Mouse (Mus musculus) midbrain, embryonic 14.5 days (tissue): ENCODE measurements around the gene Hoxa13. TPM values are rescaled to one million over a fixed set of nuclear protein-coding genes. Genes with fewer than 3 reads are reported as not detected.

ENCODE experiments used
- ATAC-seq: fragments of 200-750 bp; cut with Nextera tagmentation; 2 replicates; pipeline ENCODE4 v1.8.0; 2017; ENCODE audit warnings: moderate number of reproducible peaks, moderate library complexity; ENCODE audit not compliant: low FRiP score, low TSS enrichment
- DNase-seq: peaks from one replicate; pipeline ENCODE4 v3.0.0-alpha.2; 2015
- H3K27ac ChIP-seq: fragments of 300-500 bp; sonication (generic); replicated peaks from 2 replicates; pipeline ENCODE4 v1.5.1; 2014; ENCODE audit warnings: mild to moderate bottlenecking, low read depth, low read length, moderate library complexity
- H3K27me3 ChIP-seq: fragments of 300-500 bp; sonication (generic); 2 replicates; pipeline ENCODE4 v1.6.1; 2014; ENCODE audit warnings: low read length, control low read depth, mixed read lengths; ENCODE audit not compliant: control insufficient read depth, insufficient read depth
- H3K36me3 ChIP-seq: fragments of 300-500 bp; sonication (generic); 2 replicates; pipeline ENCODE4 v1.6.1; 2014; ENCODE audit warnings: low read length, control low read depth; ENCODE audit not compliant: control insufficient read depth, insufficient read depth
- H3K4me1 ChIP-seq: fragments of 300-500 bp; sonication (generic); 2 replicates; pipeline ENCODE4 v1.6.1; 2014; ENCODE audit warnings: mild to moderate bottlenecking, antibody characterized with exemption, low read length, control low read depth; ENCODE audit not compliant: control insufficient read depth, insufficient read depth
- H3K4me2 ChIP-seq: fragments of 300-500 bp; sonication (generic); 2 replicates; pipeline ENCODE4 v1.6.1; 2014; ENCODE audit warnings: mild to moderate bottlenecking, low read length, moderate library complexity
- H3K4me3 ChIP-seq: fragments of 300-500 bp; sonication (generic); replicated peaks from 2 replicates; pipeline ENCODE4 v1.5.1; 2014; ENCODE audit warnings: low read depth, low read length
- H3K9ac ChIP-seq: fragments of 300-500 bp; sonication (generic); replicated peaks from 2 replicates; pipeline ENCODE4 v1.6.1; 2014; ENCODE audit warnings: mild to moderate bottlenecking, low read length, moderate library complexity
- H3K9me3 ChIP-seq: fragments of 300-500 bp; sonication (generic); 2 replicates; pipeline ENCODE4 v1.6.1; 2016; ENCODE audit warnings: low read length, control low read depth, mixed read lengths; ENCODE audit not compliant: control insufficient read depth
- WGBS: fragments of 180-500 bp; shearing (Covaris S2); extraction: QIAGEN DNeasy Blood & Tissue Kit; methylation state at CpG from one replicate; pipeline ENCODE4 v1.1.7; 2014; 5-methylcytosine and 5-hydroxymethylcytosine counted together
- polyA plus RNA-seq: library from polyadenylated mRNA; unstranded; fragments of >200 nt; fragmentation: Nextera tagmentation; extraction: Ambion mirVana; gene quantifications from 2 replicates; pipeline ENCODE4 v1.2.1, GENCODE M21; 2014

Hoxa13 gene
- polyA plus RNA-seq, 1 experiment from 2014 or later = not detected

- WGBS = 1% methylated on average over 25 of the region's 25 CpGs
- Histone ChIP-seq H3K27me3 (peaks cover 89% of the 10 kb centered on the region), H3K36me3 (no peaks in the 10 kb centered on the region), H3K4me1 (no peaks in the 10 kb centered on the region), H3K4me2 (no peak overlapping the region), H3K9me3 (no peaks in the 10 kb centered on the region), H3K27ac (no peak overlapping the region), H3K9ac (no peak overlapping the region), H3K4me3 (no peak overlapping the region)
- DNase-seq = no peak
- ATAC-seq = no peak
These were observed 1.4 kb downstream of the Hoxa13 start for GRCm38 (mm10) chr6:52259081-52259790.

DNA sequence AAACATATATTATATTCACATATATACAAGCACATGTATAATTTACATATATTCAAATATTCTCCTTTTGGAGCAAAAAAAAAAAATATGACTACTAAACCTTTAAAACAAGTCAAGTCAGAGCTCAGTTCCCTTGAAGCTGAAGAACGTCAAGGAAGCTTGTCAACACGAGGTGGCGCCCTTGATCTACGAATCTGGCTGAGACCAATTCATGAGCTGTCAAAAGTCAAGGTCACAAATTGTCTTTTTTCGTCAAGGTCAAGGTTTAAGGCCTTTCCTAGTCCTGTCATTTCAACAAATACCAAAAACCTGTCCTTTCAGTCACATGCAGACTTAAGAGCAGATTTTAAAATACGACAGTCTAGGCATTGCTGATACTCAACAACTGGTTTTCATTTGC, 3.7 kb downstream of the Hoxa13 start:
- Histone ChIP-seq H3K9me3 (no peaks in the 10 kb centered on the region), H3K9ac (no peak overlapping the region), H3K36me3 (no peaks in the 10 kb centered on the region), H3K4me2 (no peak overlapping the region), H3K4me3 (no peak overlapping the region), H3K27me3 (peaks cover 87% of the 10 kb centered on the region), H3K27ac (no peak overlapping the region), H3K4me1 (no peaks in the 10 kb centered on the region)
- DNase-seq (peak; percentile 94), ATAC-seq (no peak)
- WGBS = 0% methylated on average over 6 of the region's 6 CpGs

DNA sequence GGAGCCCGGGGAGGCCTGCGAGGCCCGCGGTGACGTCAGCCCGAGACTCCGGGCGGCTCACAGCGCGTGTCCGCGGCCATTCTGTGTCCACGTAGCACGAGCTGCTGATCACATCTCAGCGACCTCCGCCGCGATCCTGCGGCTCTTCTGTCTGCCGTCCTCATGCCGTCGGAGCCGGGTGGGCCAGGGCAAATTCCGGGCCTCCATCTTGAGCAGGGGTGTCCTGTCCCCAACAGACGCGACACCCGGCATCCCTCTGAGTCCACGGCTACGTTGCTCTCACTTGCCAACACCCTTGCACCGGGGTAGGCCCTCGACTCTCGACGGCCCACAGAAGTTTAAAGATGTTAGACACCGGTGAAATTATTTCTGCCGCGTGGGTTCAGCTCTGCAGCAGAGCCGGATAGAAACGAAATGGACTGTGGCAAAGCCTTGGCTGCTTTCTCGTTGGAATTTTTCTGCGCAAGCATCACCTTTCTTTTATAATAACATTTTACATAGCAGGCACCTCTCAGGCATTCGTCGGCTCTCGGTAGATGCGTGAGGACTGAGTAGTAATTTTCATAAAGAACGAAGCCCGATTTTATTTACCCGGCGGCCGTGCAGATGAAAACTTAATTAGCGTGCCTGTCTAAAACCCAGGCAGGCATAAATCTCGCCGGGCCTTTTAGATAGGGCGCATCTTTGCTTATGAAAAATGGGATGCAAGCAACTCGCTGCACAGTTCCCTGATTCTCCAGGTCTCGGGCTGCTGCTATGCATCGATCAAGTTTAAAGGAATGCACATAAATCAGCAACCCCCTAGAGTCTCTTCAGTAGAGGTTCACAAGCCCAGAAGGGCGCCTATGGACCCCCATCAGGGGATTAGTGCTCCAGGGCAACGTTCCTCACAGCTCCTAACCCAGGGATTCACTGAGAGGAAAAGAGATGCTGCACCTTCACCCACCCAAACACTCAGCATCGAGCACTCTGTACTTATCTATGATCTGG, 6.9 kb downstream of the Hoxa13 start:
- H3K27ac ChIP-seq = no peak overlapping the region
- peaks cover 94% of the 10 kb centered on the region for H3K27me3 ChIP-seq
- no peaks in the 10 kb centered on the region for H3K4me1 ChIP-seq
- no peak for DNase-seq
- no peaks in the 10 kb centered on the region for H3K36me3 ChIP-seq
- WGBS = under 1% methylated on average over 59 of the region's 59 CpGs
- no peak overlapping the region for H3K4me2 ChIP-seq
- H3K4me3 ChIP-seq = no peak overlapping the region
- no peaks in the 10 kb centered on the region for H3K9me3 ChIP-seq
- H3K9ac ChIP-seq = no peak overlapping the region
- no peak for ATAC-seq

GRCm38 (mm10) chr6:52252775-52253376, 7.8 kb downstream of the Hoxa13 start:
- Histone ChIP-seq H3K9me3 (no peaks in the 10 kb centered on the region), H3K36me3 (no peaks in the 10 kb centered on the region), H3K4me3 (no peak overlapping the region), H3K4me2 (no peak overlapping the region), H3K4me1 (no peaks in the 10 kb centered on the region), H3K27me3 (peaks cover 94% of the 10 kb centered on the region), H3K9ac (no peak overlapping the region), H3K27ac (no peak overlapping the region)
- no peak for DNase-seq
- WGBS = under 1% methylated on average over 35 of the region's 35 CpGs
- no peak for ATAC-seq

DNA sequence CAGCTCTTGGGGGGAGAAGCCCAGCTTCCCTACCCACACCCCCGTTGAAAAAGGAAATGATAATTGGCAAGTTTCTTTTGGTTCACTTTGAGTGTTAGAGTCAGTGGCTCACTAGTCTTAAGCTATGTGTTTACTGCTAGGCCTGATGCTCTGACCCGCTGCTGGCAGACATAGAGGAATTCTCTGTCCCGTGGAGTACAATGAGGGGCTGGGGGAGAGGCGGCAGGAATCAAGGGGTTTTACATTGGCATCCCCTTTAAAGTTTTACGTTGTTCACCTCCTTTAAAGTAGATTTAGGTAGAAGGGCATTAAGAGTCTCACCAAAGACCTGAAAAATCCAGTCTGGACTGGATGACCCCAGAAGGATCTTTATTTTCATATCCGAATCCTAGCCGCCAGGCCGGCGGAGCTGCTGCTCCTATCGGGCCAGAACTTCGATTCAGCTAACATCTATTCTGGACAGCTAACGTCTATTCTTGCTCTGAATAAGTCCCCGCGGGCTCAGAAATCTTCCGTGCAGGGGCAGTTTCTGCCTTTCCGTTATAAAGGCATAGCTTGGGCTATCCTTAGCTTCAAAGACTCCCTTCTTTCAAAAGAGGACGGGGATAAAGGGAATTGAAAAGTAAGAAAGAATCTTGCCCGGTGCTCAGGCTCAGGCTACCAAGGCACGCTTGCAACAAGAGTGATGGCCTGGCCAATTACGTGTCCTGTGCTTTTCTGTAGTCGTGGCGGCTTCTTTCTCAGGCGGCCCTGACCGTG, 8.5 kb downstream of the Hoxa13 start:
- no peak for ATAC-seq
- Histone ChIP-seq H3K27ac (no peak overlapping the region), H3K4me1 (no peaks in the 10 kb centered on the region), H3K4me3 (no peak overlapping the region), H3K9me3 (no peaks in the 10 kb centered on the region), H3K27me3 (peaks cover 94% of the 10 kb centered on the region), H3K36me3 (no peaks in the 10 kb centered on the region), H3K4me2 (no peak overlapping the region), H3K9ac (no peak overlapping the region)
- WGBS = under 1% methylated on average over 24 of the region's 24 CpGs
- DNase-seq = no peak

DNA sequence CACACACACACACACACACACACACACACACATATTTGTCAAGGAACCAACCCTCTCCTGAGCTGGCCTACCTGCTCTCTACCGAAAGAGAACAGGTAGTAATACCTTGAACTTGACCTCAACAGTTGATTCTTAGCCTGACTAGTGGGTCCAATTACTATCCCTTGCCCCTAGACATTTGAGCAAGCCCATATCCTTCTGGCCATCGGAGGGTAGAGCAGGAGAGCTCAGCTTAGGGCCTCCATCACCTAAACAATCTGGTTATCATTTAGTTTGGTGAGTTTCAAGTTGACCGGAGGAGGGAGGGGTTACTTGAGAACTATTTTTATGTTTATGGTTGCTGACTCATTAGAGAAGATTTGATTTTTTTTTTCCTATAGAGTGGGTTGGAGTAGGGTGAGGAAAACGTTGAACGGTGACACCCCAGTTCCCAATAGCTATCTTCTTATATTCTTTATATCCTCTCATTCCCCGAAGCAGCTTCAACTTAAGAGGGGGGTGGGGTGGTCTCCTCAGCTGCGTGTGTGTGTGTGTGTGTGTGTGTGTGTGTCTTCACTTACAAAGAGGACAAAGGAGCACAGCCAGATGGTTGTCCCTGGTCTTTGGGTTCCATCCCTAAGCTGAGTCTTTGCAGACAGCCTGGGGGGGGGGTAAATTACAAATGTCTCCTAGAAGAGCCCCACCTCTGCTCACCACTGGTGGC, 9.4 kb downstream of the Hoxa13 start:
- H3K27ac ChIP-seq = no peak overlapping the region
- peaks cover 95% of the 10 kb centered on the region for H3K27me3 ChIP-seq
- no peaks in the 10 kb centered on the region for H3K36me3 ChIP-seq
- DNase-seq (no peak), ATAC-seq (no peak)
- no peak overlapping the region for H3K9ac ChIP-seq
- H3K4me3 ChIP-seq = no peak overlapping the region
- H3K4me1 ChIP-seq = no peaks in the 10 kb centered on the region
- H3K9me3 ChIP-seq = no peaks in the 10 kb centered on the region
- no peak overlapping the region for H3K4me2 ChIP-seq
- 8% methylated on average over 7 of the region's 7 CpGs for WGBS

DNA sequence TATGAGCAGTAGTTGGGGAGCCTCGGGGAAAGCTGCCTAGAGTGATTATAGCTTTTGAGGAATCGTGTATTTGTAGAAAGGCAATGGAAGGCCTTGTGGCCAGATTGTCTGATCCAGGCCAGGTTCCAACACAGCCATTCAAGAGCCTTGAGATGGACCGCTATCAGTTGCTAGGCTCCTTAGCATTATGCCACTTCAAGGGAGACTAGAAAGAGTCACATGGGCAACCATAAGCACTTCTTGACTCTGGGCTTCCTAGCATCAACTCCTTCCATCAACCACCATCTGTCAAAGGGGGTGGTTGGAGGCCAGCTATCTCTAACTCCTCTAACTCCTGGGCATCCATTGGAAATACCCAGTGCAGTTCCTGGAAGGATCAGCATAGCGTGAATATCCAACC, 10.9 kb downstream of the Hoxa13 start:
- Histone ChIP-seq H3K27me3 (peaks cover 96% of the 10 kb centered on the region), H3K9ac (no peak overlapping the region), H3K4me3 (no peak overlapping the region), H3K36me3 (no peaks in the 10 kb centered on the region), H3K9me3 (no peaks in the 10 kb centered on the region), H3K4me2 (no peak overlapping the region), H3K27ac (no peak overlapping the region), H3K4me1 (no peaks in the 10 kb centered on the region)
- no peak for ATAC-seq
- 2% methylated on average over 4 of the region's 4 CpGs for WGBS
- no peak for DNase-seq

DNA sequence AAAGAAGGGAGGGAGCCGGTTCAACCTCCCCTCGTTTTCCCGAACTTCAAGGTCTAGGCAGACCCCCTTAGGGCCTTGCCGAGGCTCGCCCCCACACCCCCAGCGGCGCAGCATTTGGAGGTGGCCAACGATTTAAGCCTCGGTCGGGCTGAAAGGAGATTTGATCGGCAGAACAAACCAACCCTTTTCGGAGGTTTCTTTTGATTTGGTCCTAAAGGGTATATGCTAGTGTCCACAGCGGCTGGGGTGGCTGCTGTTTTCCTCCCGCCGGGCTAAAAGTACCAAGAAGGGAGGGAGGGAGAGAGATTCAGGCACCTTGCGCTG, 11.3 kb downstream of the Hoxa13 start:
- WGBS = 1% methylated on average over 16 of the region's 16 CpGs
- Histone ChIP-seq H3K9me3 (no peaks in the 10 kb centered on the region), H3K4me3 (no peak overlapping the region), H3K4me1 (no peaks in the 10 kb centered on the region), H3K4me2 (no peak overlapping the region), H3K27me3 (peaks cover 98% of the 10 kb centered on the region), H3K27ac (no peak overlapping the region), H3K9ac (no peak overlapping the region), H3K36me3 (no peaks in the 10 kb centered on the region)
- ATAC-seq = no peak
- no peak for DNase-seq
